Mouse (Mus musculus) naive thymus-derived CD4-positive, alpha-beta T cell, adult 2 months (primary cell): ENCODE measurements around the gene Tarbp2.

ENCODE experiments used
- DNase-seq: peaks from one replicate; pipeline ENCODE4 v3.0.0-alpha.2; 2011; ENCODE audit warnings: low read depth

Tarbp2 gene

DNA sequence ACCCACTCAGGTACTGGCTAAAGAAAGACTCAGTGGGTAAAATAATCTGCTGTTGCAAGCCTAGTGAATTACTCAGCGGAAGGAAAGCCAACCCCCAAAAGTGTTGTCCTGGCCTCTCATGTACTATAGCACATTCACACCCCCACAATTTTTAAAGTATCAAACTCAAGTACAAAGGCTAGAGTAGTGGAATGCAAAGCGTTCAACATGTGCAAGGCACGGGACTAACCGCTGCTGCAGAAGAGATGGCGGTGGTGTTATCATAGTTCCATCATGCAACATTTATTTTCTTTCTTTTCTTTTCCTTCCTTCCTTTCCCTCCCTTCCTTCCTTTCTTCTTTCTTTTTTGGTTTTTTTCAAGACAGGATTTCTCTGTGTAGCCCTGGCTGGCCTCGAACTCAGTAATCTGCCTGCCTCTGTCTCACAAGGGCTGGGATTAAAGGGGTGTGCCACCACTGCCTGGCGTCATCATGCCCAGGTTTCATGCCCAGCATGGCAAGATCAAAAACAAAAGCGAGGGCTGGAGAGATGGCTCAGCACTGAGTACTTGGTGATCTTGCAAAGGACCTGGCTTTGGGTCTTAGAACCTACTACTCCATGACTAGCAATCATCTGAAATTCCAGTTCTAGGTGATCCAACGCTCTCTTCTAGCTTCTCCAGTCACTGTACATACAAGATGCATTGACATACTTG, 12.1 kb upstream of the Tarbp2 start:
- DNase-seq, result no peak

GRCm38 (mm10) chr15:102506464-102506830, 11.5 kb upstream of the Tarbp2 start:
- no peak for DNase-seq

DNA sequence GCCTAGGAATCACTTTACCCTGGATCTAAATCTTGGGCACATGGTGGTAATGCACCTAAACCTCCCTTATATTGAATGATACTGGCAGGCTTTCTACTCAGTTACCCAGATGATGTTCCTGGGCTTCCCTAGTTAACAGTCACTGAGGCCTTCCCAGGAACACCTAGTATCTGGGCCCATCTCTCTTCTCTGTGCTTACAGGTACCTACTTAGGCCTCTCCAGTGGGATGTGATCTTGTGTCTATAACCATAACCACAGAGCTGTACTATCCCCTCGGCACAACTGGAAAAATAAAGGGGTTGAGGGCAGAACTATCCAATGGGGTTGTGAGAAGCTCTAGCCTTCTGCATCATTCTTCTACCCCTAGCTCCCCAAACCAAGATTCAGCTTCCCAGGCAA, 11.1 kb upstream of the Tarbp2 start:
- DNase-seq, result no peak

GRCm38 (mm10) chr15:102507561-102507960, 10.4 kb upstream of the Tarbp2 start:
- no peak for DNase-seq

- no peak for DNase-seq
Observed at GRCm38 (mm10) chr15:102508336-102508735, 9.7 kb upstream of the Tarbp2 start.

- DNase-seq, result no peak
Observed at GRCm38 (mm10) chr15:102510110-102510509, 7.9 kb upstream of the Tarbp2 start.

DNA sequence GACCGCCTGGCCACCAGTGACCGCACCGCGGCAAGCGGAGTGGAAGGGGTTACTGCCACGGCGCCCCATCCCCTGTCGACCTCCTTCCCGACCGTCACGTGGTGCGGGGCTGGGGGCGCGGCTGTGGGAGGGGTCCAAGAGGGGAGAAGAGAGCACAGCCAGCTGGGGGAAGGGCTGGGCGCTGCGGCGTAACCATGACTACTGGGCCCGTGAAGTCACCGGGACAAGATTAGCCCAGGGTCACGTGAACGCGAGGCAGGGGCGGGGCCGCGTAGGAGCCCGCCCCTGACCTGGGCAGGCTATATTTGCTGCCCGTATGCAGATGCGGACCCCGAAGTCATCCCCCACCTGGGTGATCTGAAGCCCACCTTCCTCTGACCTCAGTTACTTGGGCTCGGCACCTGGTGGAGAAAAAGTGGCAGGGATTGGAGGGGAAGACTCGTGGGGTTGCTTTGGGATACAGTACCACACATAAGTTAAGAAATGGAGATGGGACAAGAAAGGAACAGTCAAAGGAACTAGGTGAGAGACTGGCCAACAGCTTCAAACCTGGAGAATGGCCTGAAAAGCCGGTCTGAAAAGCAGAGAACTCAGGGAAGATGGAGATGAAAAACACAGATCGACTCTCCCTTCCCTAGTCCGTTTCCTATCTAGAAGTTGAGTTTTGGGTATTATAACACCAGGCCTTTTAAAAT, 7.3 kb upstream of the Tarbp2 start:
- peak; percentile 75 for DNase-seq

DNA sequence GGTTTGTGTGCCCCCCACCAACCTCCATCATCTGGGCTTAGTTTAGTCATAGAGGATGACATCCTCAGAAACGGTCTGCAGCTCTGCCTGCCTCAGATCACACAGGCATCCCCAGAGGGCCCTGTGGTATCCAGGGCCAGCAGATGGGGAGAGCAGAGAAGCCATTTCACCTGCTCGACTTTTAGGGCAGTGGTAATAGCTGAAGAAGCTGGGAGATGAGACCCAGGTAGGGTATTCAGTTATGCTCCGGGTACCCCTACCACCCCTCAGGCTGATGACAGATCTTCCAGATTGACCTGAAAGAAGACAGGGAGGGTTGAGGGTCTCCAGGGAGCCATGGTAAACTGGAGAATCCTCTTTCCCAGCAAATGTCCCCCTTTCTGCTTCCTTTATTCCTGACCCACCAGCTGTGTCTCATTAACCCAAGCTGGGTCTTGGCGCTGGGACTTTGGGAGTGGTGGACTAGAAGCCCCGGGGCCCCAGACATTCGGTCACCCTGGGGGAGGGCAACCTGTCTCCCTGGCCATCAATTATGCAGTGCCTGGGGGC, 6.6 kb upstream of the Tarbp2 start:
- DNase-seq, result no peak

GRCm38 (mm10) chr15:102512010-102512409, 6.0 kb upstream of the Tarbp2 start:
- no peak for DNase-seq

- DNase-seq, result no peak
Observed at GRCm38 (mm10) chr15:102512471-102512870, 5.5 kb upstream of the Tarbp2 start.

GRCm38 (mm10) chr15:102513004-102513403, 5.0 kb upstream of the Tarbp2 start:
- DNase-seq, result no peak

- DNase-seq, result no peak
Observed at GRCm38 (mm10) chr15:102515261-102515660, 2.7 kb upstream of the Tarbp2 start.

DNA sequence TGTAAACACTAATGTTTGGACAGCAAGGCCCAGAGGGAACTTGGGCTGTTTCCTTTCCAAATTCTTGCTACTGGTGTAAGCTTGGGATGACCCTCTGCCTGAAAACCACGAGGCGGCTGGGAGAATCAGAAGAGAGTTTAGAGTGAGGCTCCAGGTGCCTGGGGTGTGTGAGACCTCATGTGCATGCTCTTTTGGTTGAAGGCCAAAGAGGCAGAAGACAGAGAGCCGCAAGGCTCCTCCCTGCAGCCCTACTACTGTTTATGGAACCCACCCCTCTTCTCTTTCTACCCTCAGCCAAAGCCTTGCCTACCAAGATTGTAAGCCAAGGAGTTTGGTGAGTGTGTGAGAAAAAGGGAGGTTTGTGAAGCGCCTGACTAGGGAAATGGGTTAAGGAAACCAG, 2.2 kb upstream of the Tarbp2 start:
- no peak for DNase-seq

DNA sequence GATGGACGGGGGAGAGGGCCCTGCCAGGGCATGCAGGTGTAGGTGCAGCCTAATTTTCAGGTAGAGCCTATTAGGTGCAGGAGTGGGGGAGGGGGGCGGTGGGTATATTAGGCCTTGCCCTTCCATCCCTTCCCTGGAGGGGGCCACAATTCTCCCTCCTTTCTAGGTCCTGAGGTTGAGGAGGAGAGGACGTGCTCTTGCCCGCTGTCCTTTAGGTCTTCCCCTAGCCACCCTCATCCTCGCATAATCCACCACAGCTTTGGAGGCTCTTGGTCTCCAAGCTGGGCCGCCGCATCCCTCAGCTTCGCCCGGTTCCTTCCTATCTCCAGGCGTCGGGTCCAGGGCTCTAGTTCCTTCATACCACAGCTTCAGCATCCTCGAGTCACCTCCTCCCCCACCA, 1.7 kb upstream of the Tarbp2 start:
- no peak for DNase-seq

DNA sequence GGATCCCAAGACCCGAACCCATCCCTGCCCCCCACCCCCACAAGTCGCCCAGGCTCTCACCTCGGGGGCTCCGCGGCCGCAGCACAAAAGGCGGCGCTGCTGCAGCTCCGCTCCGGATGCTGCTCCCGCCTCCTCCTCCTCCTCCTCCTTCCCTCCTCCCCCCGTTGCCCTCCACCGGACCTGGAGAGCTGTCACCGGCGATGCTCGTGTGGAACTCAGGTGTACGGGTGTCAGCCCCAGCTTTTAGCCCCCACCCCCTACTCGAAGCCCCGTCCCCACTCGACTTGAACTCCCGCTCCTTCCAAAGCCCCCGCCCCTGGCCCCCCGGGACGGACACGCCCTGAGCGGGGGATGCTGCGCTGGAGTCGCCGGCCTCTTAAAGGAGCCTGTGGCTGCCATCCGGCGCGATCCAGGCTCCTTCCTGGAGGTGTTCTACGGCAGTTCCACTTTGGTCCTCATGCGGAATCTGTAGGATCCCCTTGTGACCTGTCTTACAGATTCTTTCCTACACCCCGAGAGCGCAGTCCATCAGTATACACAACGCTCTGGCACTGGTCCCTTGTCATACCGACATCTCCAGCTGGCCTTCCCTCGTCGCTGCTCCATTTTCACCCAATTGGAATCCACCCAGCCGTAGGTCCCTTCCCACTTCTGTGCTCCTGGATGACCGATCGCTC, 1.1 kb upstream of the Tarbp2 start, which contains the start of gene Map3k12:
Map3k12 (minus strand) TSS at position 337 of the 677 bp plus-strand sequence.
- peak; percentile 75 for DNase-seq

GRCm38 (mm10) chr15:102517631-102517975, 389 bp upstream of the Tarbp2 start:
- no peak for DNase-seq

DNA sequence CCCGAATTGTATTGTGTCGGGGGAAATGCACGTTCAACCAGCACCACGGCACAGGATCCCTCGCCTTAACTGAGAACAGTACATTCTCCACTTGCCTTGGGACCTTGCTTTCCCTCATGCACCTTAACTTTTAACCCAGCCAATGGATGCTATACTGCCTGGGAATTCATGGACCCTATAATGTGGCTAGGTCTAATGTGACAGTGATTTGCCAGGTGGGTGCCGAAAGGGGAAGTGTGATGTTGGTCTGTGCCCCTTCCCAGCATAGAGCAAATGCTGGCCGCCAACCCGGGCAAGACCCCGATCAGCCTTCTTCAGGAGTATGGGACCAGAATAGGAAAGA, 838 bp downstream of the Tarbp2 start:
- DNase-seq, result no peak

DNA sequence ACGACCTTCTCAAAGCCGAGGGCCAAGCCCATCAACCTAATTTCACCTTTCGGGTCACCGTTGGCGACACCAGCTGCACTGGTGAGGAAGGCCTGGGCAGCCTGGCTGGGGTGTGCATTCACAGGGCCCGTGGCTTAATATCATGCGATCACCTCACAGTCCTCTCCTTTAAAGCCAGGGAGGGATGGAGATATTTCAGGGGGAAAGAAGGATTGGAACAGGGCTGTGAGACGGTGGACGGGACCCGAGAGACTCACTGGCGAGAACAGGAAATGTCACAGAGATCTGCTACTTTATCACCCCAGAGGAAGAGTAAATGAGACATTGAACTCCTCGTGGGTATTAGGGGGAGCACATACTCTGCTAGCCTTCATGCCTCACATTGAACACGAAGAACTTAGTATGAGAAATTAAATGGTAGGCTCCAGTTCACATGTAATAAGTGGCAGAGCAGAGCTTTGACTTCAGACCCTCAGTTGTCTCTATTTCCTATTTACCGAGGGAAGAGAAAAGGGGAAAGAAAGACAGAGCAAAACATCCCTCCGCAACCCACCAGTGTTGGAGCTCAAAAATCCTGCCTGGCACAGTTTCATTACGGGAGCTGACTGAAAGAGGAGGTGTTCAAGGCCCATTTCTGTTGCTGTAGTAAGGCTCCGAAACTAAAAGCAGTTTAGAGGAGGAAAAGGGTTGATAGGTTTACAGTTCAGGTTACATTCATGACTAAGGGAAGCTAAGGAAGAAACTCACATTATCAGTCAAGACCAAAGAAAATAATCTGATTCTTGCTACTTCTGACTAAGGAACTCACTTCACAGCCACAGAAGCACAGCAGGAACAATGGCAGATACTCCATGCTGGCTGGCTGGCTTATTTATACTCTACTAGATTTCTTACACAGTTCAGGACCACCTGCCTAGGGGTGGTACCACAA, 1.5 kb downstream of the Tarbp2 start:
- peak; percentile 40 for DNase-seq

DNA sequence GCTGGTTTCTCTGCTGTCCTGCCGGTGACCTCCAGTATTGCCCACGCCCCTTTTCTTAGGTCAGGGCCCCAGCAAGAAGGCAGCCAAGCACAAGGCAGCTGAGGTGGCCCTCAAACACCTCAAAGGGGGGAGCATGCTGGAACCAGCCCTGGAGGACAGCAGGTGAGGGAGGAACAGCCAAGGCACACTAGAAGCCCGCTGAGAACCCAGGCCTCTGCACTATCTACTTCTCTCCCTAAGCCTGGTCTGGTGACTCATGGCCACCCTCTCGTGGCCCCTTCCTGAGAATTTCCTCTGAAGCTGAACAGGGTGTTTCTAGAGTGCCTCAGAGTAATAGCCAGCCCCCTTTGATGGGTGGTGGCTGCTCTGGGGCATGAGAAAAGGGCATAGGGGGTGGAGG, 2.4 kb downstream of the Tarbp2 start:
- DNase-seq, result no peak

GRCm38 (mm10) chr15:102521480-102521879, 3.5 kb downstream of the Tarbp2 start:
- DNase-seq, result no peak

GRCm38 (mm10) chr15:102524892-102525485, 7.0 kb downstream of the Tarbp2 start, which contains the start of gene Npff:
Gene Npff, minus strand, starts transcription at chr15:102524942.
- peak; percentile 88 for DNase-seq
